Mouse (Mus musculus) heart, adult 2 months (tissue): ENCODE data around the gene Zfp846.
A peak's percentile ranks its signal among the peaks of the same experiment; 100 is the strongest.

ENCODE experiments used
- CTCF ChIP-seq: fragments of 200-600 bp; IDR thresholded peaks from 2 replicates; pipeline ENCODE4 v1.8.1; 2022; ENCODE audit warnings: antibody characterized with exemption, mild to moderate bottlenecking, moderate library complexity
- EP300 ChIP-seq: fragments of 200-500 bp; IDR thresholded peaks from 2 replicates; pipeline ENCODE4 v1.6.1; 2011; ENCODE audit warnings: low read depth, low read length, control low read depth; ENCODE audit not compliant: insufficient read depth
- POLR2A ChIP-seq: fragments of 200-500 bp; IDR thresholded peaks from 2 replicates; pipeline ENCODE4 v1.6.1; 2011; ENCODE audit warnings: mild to moderate bottlenecking, low read depth, low read length, control low read depth; ENCODE audit not compliant: insufficient read depth

DNA sequence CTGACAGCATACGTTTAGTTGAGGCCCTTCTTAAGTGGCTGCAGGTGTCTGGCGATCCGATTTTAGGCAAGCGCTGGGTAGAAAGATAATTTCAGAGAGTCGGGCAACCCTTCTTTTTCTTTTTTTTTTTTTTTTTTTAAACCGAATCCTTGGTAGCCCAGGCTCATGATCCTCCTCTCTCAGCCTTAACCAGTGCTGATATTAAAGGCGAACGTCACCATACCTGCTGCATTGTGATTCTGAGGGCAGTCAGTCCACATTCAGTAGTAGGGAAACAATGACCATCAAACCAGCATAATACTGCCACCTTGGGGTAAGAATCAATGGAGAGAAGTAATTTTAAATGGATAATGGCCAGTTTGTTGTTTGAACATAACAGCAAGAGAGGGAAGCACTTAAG is 35.9 kb upstream of the Zfp846 start:
- TF ChIP-seq CTCF (peak; percentile 74), POLR2A (0 out of 2 replicates have a peak, but pooled peaks have one; percentile 17), EP300 (no peak)
